Mouse (Mus musculus) lung, embryonic 16.5 days (tissue): ENCODE results near the gene Dync2li1. TPM values are rescaled to one million over a fixed set of nuclear protein-coding genes. Genes with fewer than 3 reads are reported as not detected.

Experiments used
- ATAC-seq: fragments of 200-750 bp; cut with Nextera tagmentation; 2 replicates; pipeline ENCODE4 v1.8.0; 2017; ENCODE audit warnings: low read depth, mild to moderate bottlenecking, moderate library complexity
- H3K27ac ChIP-seq: fragments of 300-500 bp; sonication (generic); 2 replicates; pipeline ENCODE4 v1.5.1; 2014; ENCODE audit warnings: mild to moderate bottlenecking, control low read depth, low read length
- H3K27me3 ChIP-seq: fragments of 300-500 bp; sonication (generic); 2 replicates; pipeline ENCODE4 v1.6.1; 2014; ENCODE audit warnings: low read depth, low read length, mixed read lengths; ENCODE audit not compliant: control insufficient read depth, insufficient read depth
- H3K36me3 ChIP-seq: fragments of 300-500 bp; sonication (generic); 2 replicates; pipeline ENCODE4 v1.6.1; 2014; ENCODE audit warnings: low read length; ENCODE audit not compliant: control insufficient read depth, insufficient read depth
- H3K4me1 ChIP-seq: fragments of 300-500 bp; sonication (generic); replicated peaks from 2 replicates; pipeline ENCODE4 v1.6.1; 2014; ENCODE audit warnings: low read length, mixed read lengths; ENCODE audit not compliant: control insufficient read depth, insufficient read depth
- H3K4me2 ChIP-seq: fragments of 300-500 bp; sonication (generic); 2 replicates; pipeline ENCODE4 v1.6.1; 2014; ENCODE audit warnings: low read depth, low read length, control low read depth
- H3K4me3 ChIP-seq: fragments of 300-500 bp; sonication (generic); 2 replicates; pipeline ENCODE4 v1.5.1; 2014; ENCODE audit warnings: mild to moderate bottlenecking, low read length, control low read depth
- H3K9ac ChIP-seq: fragments of 300-500 bp; sonication (generic); 2 replicates; pipeline ENCODE4 v1.6.1; 2014; ENCODE audit warnings: low read length, control low read depth
- H3K9me3 ChIP-seq: fragments of 300-500 bp; sonication (generic); 2 replicates; pipeline ENCODE4 v1.6.1; 2016; ENCODE audit warnings: low read length; ENCODE audit not compliant: control insufficient read depth
- WGBS: fragments of 180-500 bp; shearing (Covaris S2); extraction: QIAGEN DNeasy Blood & Tissue Kit; methylation state at CpG from one replicate; pipeline ENCODE4 v1.1.7; 2014; 5-methylcytosine and 5-hydroxymethylcytosine counted together
- polyA plus RNA-seq: library from polyadenylated mRNA; unstranded; fragments of >200 nt; fragmentation: Nextera tagmentation; extraction: Ambion mirVana; gene quantifications from 2 replicates; pipeline ENCODE4 v1.2.1, GENCODE M21; 2015

The Dync2li1 gene
- polyA plus RNA-seq, 1 experiment from 2014 or later = 46.9 TPM

GRCm38 (mm10) chr17:84658195-84658594, 31.9 kb downstream of the Dync2li1 start:
- Histone ChIP-seq H3K27ac (no peak overlapping the region), H3K9me3 (no peaks in the 10 kb centered on the region), H3K9ac (no peak overlapping the region), H3K4me3 (no peak overlapping the region), H3K4me1 (no peaks in the 10 kb centered on the region), H3K36me3 (no peaks in the 10 kb centered on the region), H3K4me2 (no peak overlapping the region), H3K27me3 (no peaks in the 10 kb centered on the region)
- whole genome bisulfite sequencing = 27% methylated on average over 5 of the region's 5 CpGs
- peak; percentile 69; the same call in 1 of the 2 replicates for ATAC-seq

- Histone ChIP-seq H3K4me3 (no peak overlapping the region), H3K27ac (no peak overlapping the region), H3K27me3 (no peaks in the 10 kb centered on the region), H3K36me3 (no peaks in the 10 kb centered on the region), H3K4me1 (no peaks in the 10 kb centered on the region), H3K9me3 (no peaks in the 10 kb centered on the region), H3K4me2 (no peak overlapping the region), H3K9ac (no peak overlapping the region)
- no peak for ATAC-seq
- 74% methylated on average over 8 of the region's 8 CpGs for WGBS
These were observed 32.7 kb downstream of the Dync2li1 start for GRCm38 (mm10) chr17:84658951-84659350.

GRCm38 (mm10) chr17:84665053-84665452, 38.8 kb downstream of the Dync2li1 start:
- Histone ChIP-seq H3K4me3 (no peak overlapping the region), H3K4me1 (no peaks in the 10 kb centered on the region), H3K27me3 (no peaks in the 10 kb centered on the region), H3K9ac (no peak overlapping the region), H3K4me2 (no peak overlapping the region), H3K27ac (no peak overlapping the region), H3K36me3 (no peaks in the 10 kb centered on the region), H3K9me3 (no peaks in the 10 kb centered on the region)
- no peak for ATAC-seq
- WGBS = 40% methylated on average over 10 of the region's 10 CpGs

GRCm38 (mm10) chr17:84665691-84666090, 39.4 kb downstream of the Dync2li1 start:
- no peaks in the 10 kb centered on the region for H3K9me3 ChIP-seq
- H3K36me3 ChIP-seq = no peaks in the 10 kb centered on the region
- no peak overlapping the region for H3K9ac ChIP-seq
- H3K27ac ChIP-seq = no peak overlapping the region
- no peaks in the 10 kb centered on the region for H3K27me3 ChIP-seq
- WGBS = 28% methylated on average over 9 of the region's 9 CpGs
- H3K4me2 ChIP-seq = no peak overlapping the region
- no peaks in the 10 kb centered on the region for H3K4me1 ChIP-seq
- no peak overlapping the region for H3K4me3 ChIP-seq
- no peak for ATAC-seq

GRCm38 (mm10) chr17:84667848-84668247, 41.6 kb downstream of the Dync2li1 start:
- 88% methylated on average over 3 of the region's 3 CpGs for WGBS
- no peak overlapping the region for H3K4me2 ChIP-seq
- no peak for ATAC-seq
- no peak overlapping the region for H3K9ac ChIP-seq
- no peaks in the 10 kb centered on the region; the same call in 1 of the 2 replicates for H3K4me1 ChIP-seq
- H3K4me3 ChIP-seq = no peak overlapping the region
- H3K27me3 ChIP-seq = no peaks in the 10 kb centered on the region
- H3K9me3 ChIP-seq = no peaks in the 10 kb centered on the region
- no peak overlapping the region for H3K27ac ChIP-seq
- H3K36me3 ChIP-seq = no peaks in the 10 kb centered on the region

GRCm38 (mm10) chr17:84672376-84673369, 46.4 kb downstream of the Dync2li1 start:
- Histone ChIP-seq H3K4me3 (no peak overlapping the region), H3K4me2 (no peak overlapping the region), H3K36me3 (no peaks in the 10 kb centered on the region), H3K27ac (no peak overlapping the region; the same call in 1 of the 2 replicates), H3K9me3 (no peaks in the 10 kb centered on the region), H3K9ac (no peak overlapping the region), H3K27me3 (no peaks in the 10 kb centered on the region), H3K4me1 (peaks cover 4% of the 10 kb centered on the region; the same call in 1 of the 2 replicates)
- WGBS = 45% methylated on average over 16 of the region's 16 CpGs
- ATAC-seq = peak; percentile 71

GRCm38 (mm10) chr17:84674048-84674447, 47.8 kb downstream of the Dync2li1 start:
- Histone ChIP-seq H3K4me2 (no peak overlapping the region), H3K9ac (no peak overlapping the region), H3K9me3 (no peaks in the 10 kb centered on the region), H3K27ac (no peak overlapping the region), H3K4me3 (no peak overlapping the region), H3K4me1 (peaks cover 4% of the 10 kb centered on the region; the same call in 1 of the 2 replicates), H3K36me3 (no peaks in the 10 kb centered on the region), H3K27me3 (no peaks in the 10 kb centered on the region)
- 50% methylated on average over 7 of the region's 7 CpGs for WGBS
- ATAC-seq = no peak

- no peak for ATAC-seq
- no peak overlapping the region for H3K4me2 ChIP-seq
- no peaks in the 10 kb centered on the region for H3K9me3 ChIP-seq
- peaks cover 4% of the 10 kb centered on the region; the same call in 1 of the 2 replicates for H3K4me1 ChIP-seq
- H3K27me3 ChIP-seq = no peaks in the 10 kb centered on the region
- H3K9ac ChIP-seq = no peak overlapping the region
- H3K4me3 ChIP-seq = no peak overlapping the region
- no peak overlapping the region for H3K27ac ChIP-seq
- H3K36me3 ChIP-seq = no peaks in the 10 kb centered on the region
- 39% methylated on average over 4 of the region's 4 CpGs for WGBS
These were observed 48.9 kb downstream of the Dync2li1 start for GRCm38 (mm10) chr17:84675204-84675603.

GRCm38 (mm10) chr17:84675951-84676366, 49.7 kb downstream of the Dync2li1 start, which contains the start of gene Abcg8:
Abcg8 (plus strand) TSS chr17:84676302.
- WGBS = 2% methylated on average over 24 of the region's 24 CpGs

More at GRCm38 (mm10) chr17:84675951-84676366, 49.7 kb downstream of the Dync2li1 start, which contains the start of gene Abcg8:
- Histone ChIP-seq H3K36me3 (no peaks in the 10 kb centered on the region), H3K9me3 (no peaks in the 10 kb centered on the region), H3K4me3 (peak within 1 kb of the TSS; percentile 45), H3K27ac (no peak within 1 kb of the TSS), H3K4me1 (peaks cover 4% of the 10 kb centered on the region; the same call in 1 of the 2 replicates), H3K27me3 (no peaks in the 10 kb centered on the region), H3K4me2 (peak within 1 kb of the TSS; percentile 74), H3K9ac (peak within 1 kb of the TSS; percentile 44; the same call in 1 of the 2 replicates)
- peak; percentile 53 for ATAC-seq
